Mouse (Mus musculus): ENCODE measurements around the gene Cdk20. TPM values are rescaled to one million over a fixed set of nuclear protein-coding genes. Genes with fewer than 3 reads are reported as not detected.

Cdk20 gene
- total RNA-seq, 2 experiments from 2014 or later = 3.3 TPM

GRCm38 (mm10) chr13:64479960-64480359 is 47.8 kb downstream of the Cdk20 start:
- no peak for DNase-seq
- intact Hi-C loops (cut with DNase I) = no loop called here

- intact Hi-C loops (cut with DNase I) = no loop called here
These were observed 57.8 kb downstream of the Cdk20 start for GRCm38 (mm10) chr13:64489886-64490285.

More at GRCm38 (mm10) chr13:64489886-64490285, 57.8 kb downstream of the Cdk20 start:
- no peak for DNase-seq

Other genes with a start within 250 kb of the Cdk20 start
- 10 to 100 TPM in 1 of 2 experiments, 1 to 10 TPM in 1; 9.3 to 10.3 TPM for gene Cdc14b, start 157.0 kb upstream of the Cdk20 start, total RNA-seq (2021)
- 10 to 100 TPM; 59.8 to 63.1 TPM for gene Aaed1, start 119.6 kb upstream of the Cdk20 start, total RNA-seq (2021)
- 100 to 1,000 TPM; 246 to 281 TPM for gene Ctsl, start 61.4 kb upstream of the Cdk20 start, total RNA-seq (2021)
- not detected for gene Fam240b, start 65.5 kb downstream of the Cdk20 start, total RNA-seq (2021)